Mouse (Mus musculus) Patski (cell line): ENCODE measurements around the gene Gm10135. TPM values are rescaled to one million over a fixed set of nuclear protein-coding genes. Genes with fewer than 3 reads are reported as not detected.
"Not testable (repeated sequence)": the region's sequence is repeated elsewhere in the genome, so short reads cannot be mapped to it uniquely, and the experiment has no call there.

Experiments
- ATAC-seq: fragments of 100-300 bp; one replicate; pipeline ENCODE4 v1.8.0; 2021
- CTCF ChIA-PET: fragments of 350-600 bp; sonication (Branson Sonifier 250); formaldehyde crosslinking; loops from one replicate; lab custom pipeline; 2022; ENCODE audit warnings: inconsistent platforms; lab: Charles Lee
- POLR2A ChIA-PET: fragments of 350-600 bp; sonication (Branson Sonifier 250); formaldehyde crosslinking; loops from one replicate; lab custom pipeline; 2022; ENCODE audit warnings: antibody characterized with exemption, inconsistent platforms; lab: Charles Lee
- DNase-seq: peaks from one replicate; pipeline ENCODE4 v3.0.0-alpha.2; 2011; ENCODE audit warnings: low read depth, low spot score
- H3K27me3 ChIP-seq: fragments of 371-371 bp; one replicate; pipeline ENCODE4 v1.5.1; 2021
- CTCF ChIP-seq: fragments of 100-300 bp; IDR thresholded peaks from one replicate; pipeline ENCODE4 v1.5.1; 2021
- in situ Hi-C: fragments of 300-500 bp; cut with MboI; formaldehyde crosslinking; loops from 3 replicates; pipeline ENCODE4 v1.11.1; 2018; ENCODE audit warnings: low pct_unique_long_range_greater_than_20kb, mixed read lengths
- polyA plus RNA-seq: library from polyadenylated mRNA; unstranded; gene quantifications from one replicate; pipeline ENCODE4 v1.2.3, GENCODE M21; 2021

The Gm10135 gene
- polyA plus RNA-seq, 1 experiment from 2014 or later: not detected

GRCm38 (mm10) chr5:72965706-72966105, 8.8 kb downstream of the Gm10135 start:
- no peak for DNase-seq
- ChIA-PET POLR2A (no interaction called here), CTCF (interaction anchor here (1.0 to 2.1 kb wide), 2 partner anchors 10 to 19 kb away, joined by 3 to 6 read pairs; no protein-coding TSS in a partner anchor)
- H3K27me3 ChIP-seq: no peaks in the 10 kb centered on the region
- in situ Hi-C loops: no loop called here
- TF ChIP-seq CTCF: no peak
- no peak for ATAC-seq

GRCm38 (mm10) chr5:72960096-72960495, 14.4 kb downstream of the Gm10135 start:
- in situ Hi-C loops: no loop called here
- DNase-seq: no peak
- no peaks in the 10 kb centered on the region for H3K27me3 ChIP-seq
- TF ChIP-seq CTCF: peak; percentile 15
- CTCF ChIA-PET: no interaction called here
- ATAC-seq: no peak
- POLR2A ChIA-PET: no interaction called here

- TF ChIP-seq CTCF: no peak
- in situ Hi-C loops: no loop called here
- ChIA-PET POLR2A (no interaction called here), CTCF (interaction anchor here (1.1 to 1.3 kb wide), 3 partner anchors 9 to 114 kb away, joined by 3 read pairs; no protein-coding TSS in a partner anchor)
- DNase-seq (no peak), ATAC-seq (no peak)
- no peaks in the 10 kb centered on the region for H3K27me3 ChIP-seq
Observed at GRCm38 (mm10) chr5:72957281-72957680, 17.2 kb downstream of the Gm10135 start.

GRCm38 (mm10) chr5:72953996-72954604, 20.4 kb downstream of the Gm10135 start:
- DNase-seq (no peak), ATAC-seq (no peak)
- no peaks in the 10 kb centered on the region for H3K27me3 ChIP-seq
- CTCF ChIA-PET: no interaction called here
- POLR2A ChIA-PET: no interaction called here
- in situ Hi-C loops: no loop called here
- no peak for TF ChIP-seq CTCF

GRCm38 (mm10) chr5:72950252-72950651, 24.2 kb downstream of the Gm10135 start:
- ChIA-PET POLR2A (no interaction called here), CTCF (interaction anchor here (1.0 kb wide), 1 partner anchor 20 kb away, joined by 4 read pairs; no protein-coding TSS in a partner anchor)
- no peak for ATAC-seq
- TF ChIP-seq CTCF: no peak
- in situ Hi-C loops: no loop called here
- H3K27me3 ChIP-seq: no peaks in the 10 kb centered on the region
- DNase-seq: no peak

- TF ChIP-seq CTCF: no peak
- ChIA-PET CTCF (interaction anchor here (0.8 to 1.7 kb wide), 5 partner anchors 9 to 57 kb away, joined by 3 to 5 read pairs (median 3); no protein-coding TSS in a partner anchor), POLR2A (no interaction called here)
- DNase-seq: no peak
- no peaks in the 10 kb centered on the region for H3K27me3 ChIP-seq
- no peak for ATAC-seq
- in situ Hi-C loops: no loop called here
Observed at GRCm38 (mm10) chr5:72948136-72948535, 26.4 kb downstream of the Gm10135 start.

- TF ChIP-seq CTCF: no peak
- POLR2A ChIA-PET: no interaction called here
- ATAC-seq (no peak), DNase-seq (no peak)
- in situ Hi-C loops: no loop called here
- CTCF ChIA-PET: interaction anchor here (1.4 kb wide), 1 partner anchor 43 kb away, joined by 3 read pairs; no protein-coding TSS in a partner anchor
- no peaks in the 10 kb centered on the region for H3K27me3 ChIP-seq
Observed at GRCm38 (mm10) chr5:72940906-72941432, 33.5 kb downstream of the Gm10135 start.

GRCm38 (mm10) chr5:72939311-72939710, 35.2 kb downstream of the Gm10135 start:
- CTCF ChIA-PET: interaction anchor here (1.2 to 1.5 kb wide), 2 partner anchors 8 to 21 kb away, joined by 3 to 5 read pairs; no protein-coding TSS in a partner anchor
- POLR2A ChIA-PET: no interaction called here
- in situ Hi-C loops: no loop called here
- TF ChIP-seq CTCF: no peak
- no peak for DNase-seq
- no peaks in the 10 kb centered on the region for H3K27me3 ChIP-seq
- no peak for ATAC-seq

- POLR2A ChIA-PET, ATAC-seq, H3K27me3 ChIP-seq, DNase-seq, CTCF ChIA-PET, in situ Hi-C loops: not testable (repeated sequence)
Observed at GRCm38 (mm10) chr5:72938421-72938820, 36.1 kb downstream of the Gm10135 start.

- no peak for TF ChIP-seq CTCF
- in situ Hi-C loops: no loop called here
- H3K27me3 ChIP-seq: no peaks in the 10 kb centered on the region
- ATAC-seq (no peak), DNase-seq (no peak)
- ChIA-PET CTCF (no interaction called here), POLR2A (interaction anchor here (1.2 kb wide), 1 partner anchor 8 kb away, joined by 4 read pairs; no protein-coding TSS in a partner anchor)
Observed at GRCm38 (mm10) chr5:72933026-72933675, 41.4 kb downstream of the Gm10135 start.

GRCm38 (mm10) chr5:72927074-72927473, 47.4 kb downstream of the Gm10135 start:
- POLR2A ChIA-PET: no interaction called here

More at GRCm38 (mm10) chr5:72927074-72927473, 47.4 kb downstream of the Gm10135 start:
- in situ Hi-C loops: no loop called here
- DNase-seq: no peak
- CTCF ChIA-PET: interaction anchor here (0.8 to 4.2 kb wide), 3 partner anchors 10 to 22 kb away, joined by 3 to 22 read pairs (median 5); partner anchors contain the start of gene Slain2
- no peaks in the 10 kb centered on the region for H3K27me3 ChIP-seq
- no peak for ATAC-seq
- TF ChIP-seq CTCF: no peak
